Mouse (Mus musculus): ENCODE results near the gene Nmnat3.

GRCm38 (mm10) chr9:98346240-98346639, 59.0 kb downstream of the Nmnat3 start:
- no peak for TF ChIP-seq CTCF (conservative IDR thresholded peaks at IDR 0.05; ENCODE audit: low read length)
- no peak for TF ChIP-seq POU5F1 (IDR thresholded peaks at IDR 0.05; ENCODE audit: borderline replicate concordance, low read length)

Measured in E14TG2a.4 (cell line).